Mouse (Mus musculus) heart, embryonic 12.5 days (tissue): ENCODE data around the gene Cacna1c. TPM values are rescaled to one million over a fixed set of nuclear protein-coding genes. Genes with fewer than 3 reads are reported as not detected.
A peak's percentile ranks its signal among the peaks of the same experiment; 100 is the strongest.

Experiments used
- ATAC-seq: fragments of 200-750 bp; cut with Nextera tagmentation; 2 replicates; pipeline ENCODE4 v1.8.0; 2017; ENCODE audit warnings: moderate TSS enrichment, moderate library complexity; ENCODE audit not compliant: insufficient number of reproducible peaks, low FRiP score
- H3K27ac ChIP-seq: fragments of 300-500 bp; sonication (generic); 2 replicates; pipeline ENCODE4 v1.5.1; 2016; ENCODE audit warnings: mild to moderate bottlenecking, moderate library complexity; ENCODE audit not compliant: poor library complexity, severe bottlenecking
- H3K27me3 ChIP-seq: fragments of 300-500 bp; sonication (generic); replicated peaks from 2 replicates; pipeline ENCODE4 v1.6.1; 2016; ENCODE audit warnings: mild to moderate bottlenecking, moderate library complexity
- H3K36me3 ChIP-seq: fragments of 300-500 bp; sonication (generic); 2 replicates; pipeline ENCODE4 v1.6.1; 2016; ENCODE audit warnings: mild to moderate bottlenecking, moderate library complexity
- H3K4me1 ChIP-seq: fragments of 300-500 bp; sonication (generic); replicated peaks from 2 replicates; pipeline ENCODE4 v1.6.1; 2016; ENCODE audit warnings: mild to moderate bottlenecking
- H3K4me2 ChIP-seq: fragments of 300-500 bp; sonication (generic); 2 replicates; pipeline ENCODE4 v1.6.1; 2016; ENCODE audit warnings: mild to moderate bottlenecking, moderate library complexity
- H3K4me3 ChIP-seq: fragments of 300-500 bp; sonication (generic); 2 replicates; pipeline ENCODE4 v1.5.1; 2016; ENCODE audit warnings: mild to moderate bottlenecking
- H3K9ac ChIP-seq: fragments of 300-500 bp; sonication (generic); 2 replicates; pipeline ENCODE4 v1.6.1; 2016; ENCODE audit warnings: mild to moderate bottlenecking, moderate library complexity
- H3K9me3 ChIP-seq: fragments of 300-500 bp; sonication (generic); replicated peaks from 2 replicates; pipeline ENCODE4 v1.6.1; 2016; ENCODE audit warnings: mild to moderate bottlenecking, moderate library complexity
- WGBS: fragments of 180-500 bp; shearing (Covaris S2); methylation state at CpG from one replicate; pipeline ENCODE4 v1.1.7; 2016; 5-methylcytosine and 5-hydroxymethylcytosine counted together
- polyA plus RNA-seq: library from polyadenylated mRNA; unstranded; fragments of >200 nt; fragmentation: Nextera tagmentation; extraction: Ambion mirVana; gene quantifications from 2 replicates; pipeline ENCODE4 v1.2.1, GENCODE M21; 2016

Cacna1c gene
- polyA plus RNA-seq, 1 experiment from 2014 or later: 58.1 TPM

- Histone ChIP-seq H3K9me3 (no peaks in the 10 kb centered on the region), H3K27me3 (no peaks in the 10 kb centered on the region), H3K36me3 (peaks cover 23% of the 10 kb centered on the region), H3K4me2 (no peak overlapping the region), H3K27ac (no peak overlapping the region), H3K4me3 (no peak overlapping the region), H3K4me1 (peaks cover 82% of the 10 kb centered on the region), H3K9ac (no peak overlapping the region)
- ATAC-seq: peak; percentile 20; the same call in 1 of the 2 replicates
- 86% methylated on average over 15 of the region's 15 CpGs for WGBS
These were observed 139.1 kb downstream of the Cacna1c start for GRCm38 (mm10) chr6:119057076-119057479.

GRCm38 (mm10) chr6:119052801-119053200, 143.4 kb downstream of the Cacna1c start:
- Histone ChIP-seq H3K9ac (no peak overlapping the region), H3K9me3 (no peaks in the 10 kb centered on the region), H3K4me2 (no peak overlapping the region), H3K4me1 (peaks cover 65% of the 10 kb centered on the region), H3K27me3 (no peaks in the 10 kb centered on the region), H3K27ac (no peak overlapping the region), H3K4me3 (no peak overlapping the region), H3K36me3 (peaks cover 28% of the 10 kb centered on the region)
- ATAC-seq: no peak
- 58% methylated on average over 10 of the region's 10 CpGs for WGBS

- Histone ChIP-seq H3K4me3 (no peak overlapping the region), H3K4me2 (no peak overlapping the region), H3K4me1 (peaks cover 62% of the 10 kb centered on the region), H3K27ac (no peak overlapping the region), H3K36me3 (peaks cover 28% of the 10 kb centered on the region), H3K9me3 (no peaks in the 10 kb centered on the region), H3K27me3 (no peaks in the 10 kb centered on the region), H3K9ac (no peak overlapping the region)
- no peak for ATAC-seq
- WGBS: 65% methylated on average over 15 of the region's 15 CpGs
These were observed 143.9 kb downstream of the Cacna1c start for GRCm38 (mm10) chr6:119052366-119052765.

- WGBS: 43% methylated on average over 2 of the region's 2 CpGs
- no peak overlapping the region for H3K27ac ChIP-seq
- peaks cover 62% of the 10 kb centered on the region for H3K4me1 ChIP-seq
- no peak; the same call in 1 of the 2 replicates for ATAC-seq
- no peaks in the 10 kb centered on the region for H3K9me3 ChIP-seq
- H3K36me3 ChIP-seq: peaks cover 23% of the 10 kb centered on the region
- H3K27me3 ChIP-seq: no peaks in the 10 kb centered on the region
- H3K9ac ChIP-seq: no peak overlapping the region
- H3K4me3 ChIP-seq: no peak overlapping the region
- no peak overlapping the region for H3K4me2 ChIP-seq
These were observed 144.5 kb downstream of the Cacna1c start for GRCm38 (mm10) chr6:119051721-119052120.

- peaks cover 71% of the 10 kb centered on the region for H3K4me1 ChIP-seq
- 74% methylated on average over 8 of the region's 8 CpGs for WGBS
These were observed 148.9 kb downstream of the Cacna1c start for GRCm38 (mm10) chr6:119047340-119047739.

GRCm38 (mm10) chr6:119045498-119045897, 150.7 kb downstream of the Cacna1c start:
- H3K4me3 ChIP-seq: no peak overlapping the region
- H3K9me3 ChIP-seq: no peaks in the 10 kb centered on the region
- 76% methylated on average over 7 of the region's 7 CpGs for WGBS
- H3K9ac ChIP-seq: no peak overlapping the region
- ATAC-seq: no peak
- no peak overlapping the region for H3K4me2 ChIP-seq
- peaks cover 80% of the 10 kb centered on the region for H3K4me1 ChIP-seq
- H3K36me3 ChIP-seq: 0 out of 2 replicates have a peak, but pooled peaks cover 5% of the 10 kb centered on the region
- no peaks in the 10 kb centered on the region for H3K27me3 ChIP-seq
- H3K27ac ChIP-seq: no peak overlapping the region

More at GRCm38 (mm10) chr6:119047340-119047739, 148.9 kb downstream of the Cacna1c start:
- Histone ChIP-seq H3K27me3 (no peaks in the 10 kb centered on the region), H3K4me2 (no peak overlapping the region), H3K9me3 (no peaks in the 10 kb centered on the region), H3K9ac (no peak overlapping the region), H3K36me3 (0 out of 2 replicates have a peak, but pooled peaks cover 5% of the 10 kb centered on the region), H3K27ac (no peak overlapping the region), H3K4me3 (no peak overlapping the region)
- no peak for ATAC-seq

- 39% methylated on average over 7 of the region's 7 CpGs for WGBS
- peak overlapping the region; percentile 37 for H3K27ac ChIP-seq
- H3K27me3 ChIP-seq: no peaks in the 10 kb centered on the region
- no peaks in the 10 kb centered on the region for H3K9me3 ChIP-seq
- no peak overlapping the region for H3K4me3 ChIP-seq
- 0 out of 2 replicates have a peak overlapping the region, but pooled peaks have one; percentile 3 for H3K4me2 ChIP-seq
- H3K36me3 ChIP-seq: 0 out of 2 replicates have a peak, but pooled peaks cover 5% of the 10 kb centered on the region
- no peak for ATAC-seq
- H3K9ac ChIP-seq: no peak overlapping the region
- peaks cover 85% of the 10 kb centered on the region for H3K4me1 ChIP-seq
These were observed 152.1 kb downstream of the Cacna1c start for GRCm38 (mm10) chr6:119044148-119044547.

GRCm38 (mm10) chr6:119042803-119043202, 153.4 kb downstream of the Cacna1c start:
- Histone ChIP-seq H3K4me3 (no peak overlapping the region), H3K4me1 (peaks cover 94% of the 10 kb centered on the region), H3K4me2 (no peak overlapping the region), H3K9ac (no peak overlapping the region), H3K9me3 (no peaks in the 10 kb centered on the region), H3K27ac (no peak overlapping the region), H3K36me3 (no peaks in the 10 kb centered on the region), H3K27me3 (no peaks in the 10 kb centered on the region)
- 76% methylated on average over 3 of the region's 3 CpGs for WGBS
- no peak for ATAC-seq

GRCm38 (mm10) chr6:119040961-119041360, 155.3 kb downstream of the Cacna1c start:
- ATAC-seq: no peak
- Histone ChIP-seq H3K4me1 (peaks cover 100% of the 10 kb centered on the region), H3K36me3 (no peaks in the 10 kb centered on the region), H3K9ac (no peak overlapping the region), H3K4me2 (no peak overlapping the region), H3K27ac (no peak overlapping the region; the same call in 1 of the 2 replicates), H3K27me3 (no peaks in the 10 kb centered on the region), H3K4me3 (no peak overlapping the region), H3K9me3 (no peaks in the 10 kb centered on the region)
- 36% methylated on average over 7 of the region's 7 CpGs for WGBS

- Histone ChIP-seq H3K27me3 (no peaks in the 10 kb centered on the region), H3K27ac (no peak overlapping the region), H3K36me3 (peaks cover 7% of the 10 kb centered on the region), H3K4me1 (peaks cover 98% of the 10 kb centered on the region), H3K9ac (no peak overlapping the region), H3K4me3 (no peak overlapping the region), H3K4me2 (no peak overlapping the region), H3K9me3 (peaks cover under 1% of the 10 kb centered on the region; the same call in 1 of the 2 replicates)
- no peak for ATAC-seq
- 71% methylated on average over 7 of the region's 7 CpGs for WGBS
These were observed 156.4 kb downstream of the Cacna1c start for GRCm38 (mm10) chr6:119039815-119040214.

- no peak overlapping the region for H3K4me3 ChIP-seq
- H3K4me1 ChIP-seq: peaks cover 92% of the 10 kb centered on the region
- H3K4me2 ChIP-seq: no peak overlapping the region
- peaks cover 5% of the 10 kb centered on the region for H3K9me3 ChIP-seq
- H3K36me3 ChIP-seq: peaks cover 12% of the 10 kb centered on the region
- H3K9ac ChIP-seq: no peak overlapping the region
- no peaks in the 10 kb centered on the region for H3K27me3 ChIP-seq
- WGBS: 83% methylated on average over 5 of the region's 5 CpGs
- H3K27ac ChIP-seq: no peak overlapping the region
- ATAC-seq: no peak
These were observed 156.9 kb downstream of the Cacna1c start for GRCm38 (mm10) chr6:119039293-119039692.

GRCm38 (mm10) chr6:119037815-119038214, 158.4 kb downstream of the Cacna1c start:
- Histone ChIP-seq H3K4me2 (no peak overlapping the region), H3K36me3 (peaks cover 16% of the 10 kb centered on the region), H3K4me3 (no peak overlapping the region), H3K9me3 (peaks cover 5% of the 10 kb centered on the region), H3K27me3 (no peaks in the 10 kb centered on the region), H3K9ac (no peak overlapping the region), H3K27ac (no peak overlapping the region), H3K4me1 (peaks cover 83% of the 10 kb centered on the region)
- no peak for ATAC-seq
- 55% methylated on average over 6 of the region's 6 CpGs for WGBS
